Mouse (Mus musculus): ENCODE measurements around the gene Cracr2a.

GRCm38 (mm10) chr6:127719875-127720274 lies 158.7 kb downstream of the Cracr2a start:
- no peak for TF ChIP-seq POLR2A (IDR thresholded peaks at IDR 0.05; ENCODE audit: low read depth, low read length)
- TF ChIP-seq CTCF (IDR thresholded peaks at IDR 0.05; ENCODE audit: extremely low read depth, insufficient read depth, insufficient read length, insufficient replicate concordance), result no peak
